Mouse (Mus musculus): ENCODE measurements at regions not wholly inside any gene's neighbourhood (a gene's known extent, or its start where the extent isn't known, plus 50 kb on each side); places are given as distances from the start of the nearest gene placed in this dataset.
A peak's percentile ranks its signal among the peaks of the same experiment; 100 is the strongest.
"Not testable (repeated sequence)": the region's sequence is repeated elsewhere in the genome, so short reads cannot be mapped to it uniquely, and the experiment has no call there.

GRCm38 (mm10) chr8:7323067-7323675 lies 1337.9 kb downstream of the Efnb2 start:
- no peak for DNase-seq

DNA sequence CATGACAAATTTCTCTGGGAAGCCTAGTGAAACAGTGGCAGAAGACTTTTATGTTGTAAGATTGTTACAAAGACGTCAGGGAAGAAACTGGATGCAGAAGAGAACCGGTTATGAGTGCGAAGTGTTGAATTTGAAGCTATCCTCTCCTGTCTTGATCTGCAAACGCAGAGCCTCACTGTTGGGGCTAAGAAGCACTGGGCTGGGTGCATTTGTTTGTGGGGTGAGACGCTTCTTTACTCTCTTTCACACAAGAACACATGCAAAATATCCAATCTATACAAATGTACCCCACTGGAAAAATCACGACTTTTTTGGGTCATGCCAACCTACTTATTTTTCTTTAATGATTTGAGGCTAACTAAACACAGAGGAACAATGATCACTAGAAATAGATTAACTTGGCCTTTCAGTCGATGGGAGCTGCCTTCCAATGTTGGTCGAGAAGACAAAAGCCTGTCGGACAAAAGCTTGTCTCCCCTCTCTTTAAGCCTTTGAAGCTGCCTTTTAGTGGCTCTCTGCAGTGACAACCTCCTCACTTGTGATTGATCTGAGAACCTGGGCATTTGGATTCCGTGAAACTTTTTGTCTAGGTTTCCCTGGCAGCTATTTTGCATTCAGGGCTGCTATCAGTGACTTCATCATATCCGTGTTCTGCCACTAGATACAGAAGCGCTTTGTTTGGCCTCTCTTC lies 1338.5 kb downstream of the Efnb2 start:
- DNase-seq = no peak

DNA sequence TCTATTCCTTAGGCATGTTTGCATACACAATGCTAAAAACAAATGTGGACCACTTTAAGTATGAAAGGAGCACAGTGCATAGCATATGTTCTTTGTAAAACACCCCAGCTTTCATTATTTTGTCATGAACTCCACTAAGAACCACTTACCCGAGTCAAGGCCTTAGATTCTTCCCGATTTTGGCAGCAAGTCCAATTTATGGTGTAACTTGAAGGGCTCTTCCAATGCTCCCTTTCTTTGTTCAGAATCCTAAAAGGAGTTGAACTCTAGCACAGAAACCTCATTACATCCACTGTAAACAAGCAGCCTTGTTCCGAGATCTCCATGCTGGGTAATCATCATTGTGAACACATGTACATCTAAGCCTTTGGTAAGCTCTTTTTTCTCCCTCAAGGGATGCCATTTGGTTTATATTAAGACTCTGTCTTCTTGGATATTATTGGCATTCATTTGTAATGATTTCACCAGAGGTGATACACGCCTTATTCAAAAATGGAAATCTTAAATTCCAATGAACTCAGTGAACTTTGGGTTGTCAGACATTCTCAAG lies 1344.2 kb downstream of the Efnb2 start:
- no peak for DNase-seq

- DNase-seq = no peak
These were observed 1351.8 kb downstream of the Efnb2 start for GRCm38 (mm10) chr8:7309239-7309638.

- DNase-seq = no peak
These were observed 1371.7 kb downstream of the Efnb2 start for GRCm38 (mm10) chr8:7289361-7289760.

- DNase-seq = no peak
These were observed 1374.5 kb downstream of the Efnb2 start for GRCm38 (mm10) chr8:7286581-7286980.

DNA sequence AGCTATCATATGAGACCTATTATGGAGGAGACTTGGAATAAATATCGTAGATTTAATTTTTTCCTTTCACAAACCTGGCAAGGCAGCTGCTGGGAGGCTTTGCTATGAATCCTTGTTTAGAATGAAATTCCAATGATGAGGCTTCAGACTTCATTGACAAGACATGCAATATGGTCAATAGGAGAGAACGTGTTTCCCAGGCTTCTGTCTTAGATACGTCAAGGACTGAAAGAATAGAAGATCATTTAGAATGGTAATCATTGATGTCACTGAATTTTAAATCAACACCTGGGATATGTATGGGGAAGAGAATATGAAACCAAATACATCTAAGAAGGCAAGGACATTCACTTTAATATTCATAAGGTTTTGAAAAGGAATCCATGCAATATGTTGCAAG lies 1393.6 kb downstream of the Efnb2 start:
- no peak for DNase-seq

- not testable (repeated sequence) for DNase-seq
These were observed 1406.7 kb downstream of the Efnb2 start for GRCm38 (mm10) chr8:7254336-7254735.

GRCm38 (mm10) chr8:7240321-7240720 lies 1420.7 kb downstream of the Efnb2 start:
- no peak for DNase-seq

DNA sequence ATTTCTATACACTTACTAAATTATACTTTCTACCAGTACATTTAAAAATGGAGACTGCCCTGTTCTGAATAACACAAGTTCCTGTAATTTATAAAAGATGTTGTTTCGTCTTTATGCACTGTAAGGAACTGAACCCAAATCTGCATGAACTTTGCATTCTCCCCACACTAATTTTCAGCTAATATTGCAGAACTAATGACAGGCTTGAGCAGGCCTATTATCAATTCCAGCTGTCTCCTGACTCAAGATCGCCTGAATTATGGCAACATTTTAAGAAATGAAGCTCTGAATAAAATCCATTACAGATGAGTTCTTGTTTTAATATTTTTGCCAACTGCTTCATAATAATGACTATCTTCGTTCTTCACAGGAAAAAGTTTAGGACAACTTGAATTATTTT lies 1427.0 kb downstream of the Efnb2 start:
- DNase-seq = no peak

DNA sequence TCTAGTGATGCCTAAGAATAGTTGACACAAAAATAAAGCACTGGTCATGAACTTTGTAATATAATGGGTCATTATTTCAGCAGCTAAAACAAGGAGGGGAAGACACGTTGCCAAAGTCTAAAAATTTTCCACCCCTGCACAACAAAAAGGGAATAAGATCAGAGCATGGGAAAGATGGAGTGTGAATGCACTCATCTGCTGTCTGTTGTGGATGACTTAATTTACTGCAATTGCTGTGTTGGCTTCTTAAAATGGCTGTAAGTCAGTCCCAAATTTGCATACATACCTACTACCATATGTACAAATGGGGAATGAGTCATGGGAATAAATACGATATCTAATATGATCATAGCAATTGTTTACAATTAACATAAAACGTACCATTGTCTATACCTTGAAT lies 1441.7 kb downstream of the Efnb2 start:
- DNase-seq = no peak

GRCm38 (mm10) chr8:7207178-7207577 lies 1453.9 kb downstream of the Efnb2 start:
- no peak for DNase-seq

GRCm38 (mm10) chr8:7206596-7206995 lies 1454.4 kb downstream of the Efnb2 start:
- DNase-seq = no peak

GRCm38 (mm10) chr8:7205086-7205485 lies 1456.0 kb downstream of the Efnb2 start:
- no peak for DNase-seq

GRCm38 (mm10) chr8:7190726-7191125 lies 1470.3 kb downstream of the Efnb2 start:
- DNase-seq = no peak

- DNase-seq = no peak
These were observed 1497.7 kb downstream of the Efnb2 start for GRCm38 (mm10) chr8:7163361-7163760.

- DNase-seq = peak; percentile 0
These were observed 1529.3 kb downstream of the Efnb2 start for GRCm38 (mm10) chr8:7131746-7132145.

DNA sequence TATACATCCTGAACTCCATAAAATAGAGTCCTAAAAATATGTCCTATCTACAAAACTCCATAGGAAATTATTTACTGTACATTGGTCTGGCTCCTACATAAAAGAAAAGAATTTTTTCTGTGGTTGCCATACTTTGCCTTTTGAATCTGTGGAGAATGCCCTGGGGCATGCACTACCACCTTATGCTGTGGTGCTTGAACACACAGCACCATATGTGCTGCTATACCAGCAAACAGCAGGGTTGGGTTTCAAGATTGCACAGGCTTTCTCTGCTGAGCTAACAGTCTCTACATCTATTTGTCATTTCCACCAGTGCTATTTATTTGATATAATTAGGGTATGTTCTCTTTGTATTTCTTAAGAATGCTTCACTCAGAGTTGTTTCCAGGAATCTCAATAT lies 1552.2 kb downstream of the Efnb2 start:
- DNase-seq = no peak

DNA sequence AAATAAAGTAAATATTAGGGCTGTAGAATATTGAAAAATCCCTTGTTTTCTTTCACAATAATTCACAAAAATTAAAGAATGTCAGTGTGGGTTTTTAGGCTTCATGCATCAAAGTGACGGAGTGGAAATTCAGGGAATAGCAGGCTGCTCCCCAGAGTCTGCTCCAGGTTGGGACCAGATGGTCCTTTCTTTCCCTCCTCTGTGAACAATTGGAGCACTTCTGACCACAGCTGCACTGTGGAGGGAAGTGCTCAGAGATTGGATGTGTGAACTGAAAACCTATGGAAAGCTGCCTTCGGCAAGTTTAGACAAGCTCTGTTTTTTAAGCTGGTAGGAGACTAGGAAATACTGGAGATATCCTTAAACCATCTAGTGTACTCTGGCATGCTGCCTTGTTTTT lies 1563.5 kb downstream of the Efnb2 start:
- DNase-seq = no peak

- DNase-seq = no peak
These were observed 1568.2 kb downstream of the Efnb2 start for GRCm38 (mm10) chr8:7092831-7093230.

DNA sequence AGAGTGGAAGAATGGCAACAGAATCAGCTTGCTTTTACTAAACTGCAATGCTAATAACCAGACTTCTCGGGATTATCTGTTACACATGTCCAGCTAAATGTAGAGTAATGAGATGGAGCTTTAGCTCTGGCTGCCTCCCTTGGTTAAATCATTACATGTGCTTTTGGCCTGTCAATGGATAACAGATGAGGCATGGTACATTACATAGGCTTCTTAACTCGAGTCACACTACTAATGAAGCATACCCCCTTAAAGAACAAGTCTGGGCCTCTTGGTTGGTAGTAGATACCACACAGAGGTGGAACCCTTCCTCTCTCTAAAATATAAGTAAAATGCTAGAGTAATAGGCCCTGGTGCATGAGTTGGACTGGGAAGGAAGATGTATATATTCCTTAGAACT lies 1572.9 kb downstream of the Efnb2 start:
- DNase-seq = no peak

GRCm38 (mm10) chr8:7060255-7060656 lies 1600.8 kb downstream of the Efnb2 start:
- DNase-seq = peak; percentile 14

DNA sequence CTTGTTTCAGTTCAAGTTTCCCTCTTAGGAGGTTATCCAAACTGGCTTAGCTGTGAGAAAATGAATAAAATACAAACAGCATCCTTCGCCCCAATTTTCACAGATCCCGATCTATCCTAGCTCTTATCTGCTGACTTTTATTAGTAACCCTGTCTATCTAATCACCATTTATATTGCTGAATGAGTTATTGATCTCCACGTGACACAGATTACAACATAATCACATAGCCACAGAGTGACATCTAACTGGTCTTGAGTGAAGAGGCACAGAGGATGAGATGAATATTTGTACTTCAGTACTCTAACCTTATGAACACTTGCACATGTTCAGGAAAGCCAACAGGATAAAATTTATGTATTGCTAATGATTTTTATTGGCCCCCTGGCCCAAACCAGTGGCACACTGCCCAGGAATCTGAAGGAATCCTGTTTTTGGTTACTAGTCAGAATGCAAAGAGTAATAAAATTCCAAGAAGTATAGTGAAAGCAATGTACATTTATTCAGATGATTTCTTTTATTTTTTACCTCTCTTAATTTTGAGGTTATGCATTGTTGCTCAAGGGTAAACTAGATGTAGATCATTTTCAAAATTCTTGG lies 1634.7 kb downstream of the Efnb2 start:
- no peak for DNase-seq

DNA sequence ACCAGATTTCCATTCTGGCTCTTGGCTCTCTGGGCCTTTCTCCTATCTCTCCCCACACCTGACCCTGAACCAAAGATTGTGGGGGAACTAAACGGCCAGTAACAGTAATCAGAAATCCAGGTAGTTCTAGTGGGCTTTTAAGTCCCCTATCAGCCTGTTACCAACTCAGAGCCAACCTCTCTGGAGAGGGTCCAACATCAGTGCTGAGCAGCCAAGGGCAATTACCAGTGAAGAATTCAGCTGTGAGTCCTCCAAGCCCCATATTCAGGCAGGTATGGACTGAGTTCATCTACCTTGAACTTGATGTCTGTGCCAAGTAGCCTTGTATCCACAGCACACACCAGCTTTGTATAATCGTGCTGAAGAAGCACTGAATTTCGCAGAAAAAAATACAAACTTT lies 1636.7 kb downstream of the Efnb2 start:
- no peak for DNase-seq

Measured in kidney, postnatal 14 days (tissue).